Mouse (Mus musculus) left cerebral cortex, adult 18-20 months (tissue): ENCODE data around the gene 4930407I10Rik. TPM values are rescaled to one million over a fixed set of nuclear protein-coding genes. Genes with fewer than 3 reads are reported as not detected.

Source experiments
- DNase-seq, 2 experiments: peaks; one replicate each; pipeline ENCODE4 v3.0.0; 2021 to 2022; ENCODE audit warnings: low spot score in 2 of 2, mixed read lengths in 1 of 2
- total RNA-seq, 2 experiments: library from RNA; stranded (reverse); gene quantifications; 2 replicates each; pipeline ENCODE4 v1.2.3; 2021

4930407I10Rik gene
- total RNA-seq, 2 experiments from 2014 or later = not detected

GRCm38 (mm10) chr15:82047080-82047883 is 11.7 kb upstream of the 4930407I10Rik start, which contains the start of gene Snu13:
Gene Snu13, minus strand, starts transcription at chr15:82047598.
- DNase-seq = peak; percentile 93 to 95

DNA sequence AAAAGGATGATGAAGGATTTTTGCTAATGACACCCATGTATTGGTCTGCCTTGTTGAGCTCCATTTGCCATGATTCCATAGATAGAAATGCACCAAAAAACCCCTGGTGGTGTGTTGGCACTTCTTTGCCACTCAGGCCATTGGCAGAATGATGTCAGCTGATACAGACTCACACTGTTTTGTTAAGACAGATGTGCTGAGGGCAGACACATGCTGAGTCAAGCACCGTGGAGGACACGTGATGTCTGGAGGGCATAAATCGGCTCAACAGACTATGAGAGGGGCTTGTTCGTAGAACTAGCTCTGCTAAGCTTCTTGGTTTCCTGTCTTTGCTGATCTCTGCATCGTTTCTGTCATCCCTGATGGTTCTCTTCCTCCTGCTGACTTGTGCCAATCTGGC is 6.4 kb upstream of the 4930407I10Rik start:
- no peak for DNase-seq

DNA sequence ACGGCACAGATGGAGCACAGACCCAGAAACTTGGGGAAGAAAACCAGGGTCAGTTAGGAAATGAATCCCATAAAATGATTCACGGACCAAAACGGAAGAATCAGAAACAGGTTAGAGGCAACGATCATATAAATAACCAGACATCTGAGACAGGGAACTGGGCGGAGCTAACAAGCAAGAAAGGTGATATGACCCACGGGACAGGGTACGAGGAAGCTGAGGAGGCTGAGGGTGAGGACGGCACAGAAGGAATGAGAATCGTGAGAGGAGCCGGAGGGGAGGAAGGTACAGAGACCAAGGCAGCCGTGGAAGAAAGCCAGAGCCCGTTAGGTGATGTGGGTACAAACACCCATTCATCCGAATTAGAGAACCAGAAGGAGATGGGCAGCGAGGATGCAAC is 5.0 kb downstream of the 4930407I10Rik start:
- no peak for DNase-seq

DNA sequence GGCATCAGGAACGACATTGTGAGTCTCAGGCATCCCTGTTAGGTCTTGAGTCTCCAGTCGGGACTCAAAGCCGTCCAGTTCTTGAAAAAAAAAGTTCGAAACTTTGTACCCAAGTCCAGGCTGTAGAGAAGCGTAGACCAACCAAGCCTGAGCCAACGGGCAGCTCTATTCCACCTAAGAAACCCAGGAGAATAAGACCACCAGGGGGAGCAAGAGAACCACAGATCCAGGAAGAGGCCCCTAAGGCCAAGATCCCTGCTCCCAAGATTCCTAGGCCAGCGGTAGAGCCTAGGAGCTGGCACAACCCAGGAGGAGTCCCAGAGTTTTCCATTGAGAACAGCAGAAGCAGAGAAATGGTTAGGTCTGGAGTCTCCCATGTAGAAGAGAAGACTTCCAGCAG is 6.6 kb downstream of the 4930407I10Rik start:
- DNase-seq = peak; percentile 78 to 91

DNA sequence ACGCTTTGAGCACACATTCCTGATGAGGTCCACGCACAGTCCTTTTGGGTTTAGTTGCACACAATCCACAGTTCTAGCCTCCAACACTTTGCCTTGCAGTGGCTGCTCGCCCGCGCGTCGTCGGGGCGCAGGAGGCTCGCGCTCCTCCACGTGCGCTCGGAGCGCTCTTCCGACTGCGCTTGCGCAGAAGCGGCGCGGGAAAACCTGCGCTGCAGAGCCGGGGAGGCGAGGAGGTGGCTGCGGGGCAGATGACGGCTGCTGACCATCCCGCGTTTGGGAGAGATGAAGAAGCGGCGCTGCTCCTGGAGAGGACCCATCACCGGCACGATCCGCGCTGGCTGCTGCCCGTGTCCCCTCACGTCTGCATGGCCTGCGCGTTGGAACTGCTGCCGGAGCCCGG is 10.9 kb downstream of the 4930407I10Rik start, which contains the start of gene Mei1:
Gene Mei1 (plus strand): TSS at position 99 of the 400 bp plus-strand sequence.
- DNase-seq = no peak

GRCm38 (mm10) chr15:82071816-82072469 is 13.0 kb downstream of the 4930407I10Rik start:
- peak in 1 of 2 experiments; percentile 34 for DNase-seq

DNA sequence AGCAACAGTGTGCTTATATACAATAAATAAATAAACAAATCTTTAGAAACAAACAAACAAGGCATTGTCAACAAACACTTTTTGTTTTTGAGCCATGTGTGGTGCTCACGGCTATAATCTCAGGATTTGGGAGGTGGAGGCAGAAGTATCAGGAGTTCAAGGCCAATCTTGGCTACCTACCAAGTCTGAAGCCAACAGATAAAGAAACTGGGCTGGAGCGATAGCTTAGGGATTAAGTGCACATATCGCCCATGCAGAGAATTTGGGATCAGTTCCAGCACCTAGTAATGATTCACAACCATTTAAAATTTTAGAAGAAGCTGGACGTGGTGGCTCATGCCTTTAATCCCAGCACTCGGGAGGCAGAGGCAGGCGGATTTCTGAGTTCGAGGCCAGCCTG is 14.5 kb downstream of the 4930407I10Rik start:
- no peak for DNase-seq

GRCm38 (mm10) chr15:82079883-82080282 is 20.9 kb downstream of the 4930407I10Rik start:
- DNase-seq = no peak

DNA sequence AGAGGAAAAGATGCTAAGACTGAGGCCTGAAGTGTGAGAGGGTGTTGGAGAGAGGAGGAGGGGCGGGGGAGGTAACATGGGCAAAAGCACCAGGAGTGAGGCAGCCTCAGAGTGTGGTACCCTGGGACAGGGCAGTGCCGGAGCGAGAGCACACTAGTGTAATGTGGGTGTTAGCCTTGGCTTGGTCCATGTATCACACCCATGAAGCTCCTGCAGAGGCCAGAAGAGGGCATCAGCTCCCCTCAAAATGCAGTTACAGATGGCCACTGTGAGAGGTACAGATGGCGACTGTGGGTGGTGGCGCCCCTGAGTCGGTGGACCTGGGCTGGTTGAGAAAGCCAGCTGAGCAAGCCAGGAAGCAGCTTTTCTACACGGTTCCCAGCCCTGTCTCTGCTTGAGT is 22.2 kb downstream of the 4930407I10Rik start:
- DNase-seq = peak; percentile 73 to 85

DNA sequence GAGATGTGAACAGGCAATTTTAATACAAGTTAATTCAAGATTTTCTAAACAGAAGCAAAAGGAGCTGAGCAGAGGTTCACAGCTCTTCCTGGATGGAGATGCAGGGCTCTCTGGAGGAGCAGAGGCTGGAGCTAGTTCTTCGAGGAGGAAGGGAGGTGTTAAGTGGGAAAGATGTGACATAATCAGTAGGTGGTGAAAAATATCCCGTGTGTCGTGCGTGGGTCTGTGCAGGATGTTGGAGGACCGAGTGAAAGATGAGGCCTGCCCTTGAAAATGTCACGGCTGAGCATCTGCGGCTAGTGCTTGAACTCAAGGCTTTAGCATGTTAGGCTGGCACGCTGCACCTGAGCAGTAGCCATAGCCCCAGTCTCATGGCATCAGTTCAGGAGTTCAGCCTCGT is 26.7 kb downstream of the 4930407I10Rik start:
- peak; percentile 59 to 65 for DNase-seq

- DNase-seq = peak; percentile 48 to 69
These were observed 27.2 kb downstream of the 4930407I10Rik start for GRCm38 (mm10) chr15:82086131-82086530.

DNA sequence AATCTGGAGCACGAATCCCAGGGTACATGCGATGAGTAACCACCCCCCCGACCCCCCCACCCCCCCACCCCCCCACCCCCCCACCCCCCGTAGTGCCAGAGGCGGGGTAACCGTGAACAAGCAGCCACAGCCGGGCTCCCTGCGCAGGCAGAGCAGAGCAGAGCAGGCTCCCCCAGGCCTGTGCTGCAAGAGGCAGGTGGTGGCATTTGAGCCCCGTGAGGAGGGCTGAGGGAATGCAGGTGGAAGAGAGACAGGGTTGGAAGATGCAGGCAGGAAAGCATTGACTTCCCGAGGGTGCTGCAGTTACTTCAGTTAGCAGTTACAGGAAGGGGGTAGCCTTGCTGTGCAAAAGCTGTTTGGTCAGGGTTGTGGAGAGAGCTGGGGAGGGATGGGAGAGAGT is 28.3 kb downstream of the 4930407I10Rik start:
- peak; percentile 46 to 50 for DNase-seq

GRCm38 (mm10) chr15:82091061-82091460 is 32.1 kb downstream of the 4930407I10Rik start:
- DNase-seq = peak in 1 of 2 experiments; percentile 32

DNA sequence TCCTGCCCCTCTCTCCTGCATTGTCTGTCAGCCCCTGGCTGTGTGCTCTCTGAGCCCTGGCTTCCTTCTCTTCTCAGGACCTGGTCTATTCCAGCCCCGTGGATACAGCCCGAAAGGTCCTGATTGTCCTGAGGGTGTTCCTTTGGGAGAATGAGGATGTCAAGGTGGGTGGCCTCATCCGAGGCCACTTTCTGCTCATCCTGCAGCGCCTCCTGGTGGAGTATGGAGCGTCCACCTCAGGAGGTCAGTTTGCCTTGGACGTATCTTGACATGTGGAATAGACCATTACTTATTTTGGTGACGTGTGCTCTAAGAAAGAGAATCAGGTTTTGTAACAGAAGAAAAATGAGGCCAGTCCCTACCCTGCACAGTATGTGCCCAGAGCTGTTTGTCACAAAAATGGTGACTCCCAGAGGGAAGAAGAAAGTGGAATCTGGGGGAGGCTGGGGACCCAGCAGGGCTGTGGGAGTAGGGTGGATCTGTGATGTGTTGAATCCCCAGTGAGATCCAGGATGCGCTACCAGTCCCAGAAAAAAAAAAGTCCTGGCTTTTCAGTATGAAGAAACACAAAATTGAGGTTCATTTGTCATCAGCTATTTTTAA is 48.1 kb downstream of the 4930407I10Rik start:
- peak; percentile 62 to 66 for DNase-seq

Other genes starting within 250 kb of the 4930407I10Rik start
- 10 to 100 TPM; 33.6 to 36.7 TPM for gene Tob2, start 200.4 kb upstream of the 4930407I10Rik start, total RNA-seq
- gene Phf5a, start 187.2 kb upstream of the 4930407I10Rik start, total RNA-seq = 10 to 100 TPM; 32.5 to 35.0 TPM
- gene Aco2, start 186.8 kb upstream of the 4930407I10Rik start, total RNA-seq = 100 to 1,000 TPM; 414 to 429 TPM
- 10 to 100 TPM; 50.9 to 52.1 TPM for gene Polr3h, start 132.9 kb upstream of the 4930407I10Rik start, total RNA-seq
- 10 to 100 TPM; 80.7 to 90.7 TPM for gene Csdc2, start 122.4 kb upstream of the 4930407I10Rik start, total RNA-seq
- 100 to 1,000 TPM; 201 TPM for gene Pmm1, start 98.2 kb upstream of the 4930407I10Rik start, total RNA-seq
- gene 1700029P11Rik, start 78.6 kb upstream of the 4930407I10Rik start, total RNA-seq = not detected
- gene Xrcc6, start 71.3 kb upstream of the 4930407I10Rik start, total RNA-seq = 10 to 100 TPM; 19.9 to 22.2 TPM
- gene Desi1, start 25.3 kb upstream of the 4930407I10Rik start, total RNA-seq = 10 to 100 TPM; 83.4 to 85.2 TPM
- 100 to 1,000 TPM; 117 to 125 TPM for gene Snu13, start 11.6 kb upstream of the 4930407I10Rik start, total RNA-seq
- 1 to 10 TPM; 3.7 to 4.0 TPM for gene Mei1, start 10.8 kb downstream of the 4930407I10Rik start, total RNA-seq
- 10 to 100 TPM; 11.1 to 12.6 TPM for gene Ccdc134, start 68.8 kb downstream of the 4930407I10Rik start, total RNA-seq
- gene Srebf2, start 88.0 kb downstream of the 4930407I10Rik start, total RNA-seq = 100 to 1,000 TPM; 213 to 223 TPM
- 1 to 10 TPM; 2.6 to 3.0 TPM for gene Shisa8, start 153.7 kb downstream of the 4930407I10Rik start, total RNA-seq
- gene Tnfrsf13c, start 165.2 kb downstream of the 4930407I10Rik start, total RNA-seq = under 1 TPM; 0.26 to 0.49 TPM
- 1 to 10 TPM; 4.0 to 4.4 TPM for gene Cenpm, start 185.6 kb downstream of the 4930407I10Rik start, total RNA-seq
- gene 1500009C09Rik, start 193.2 kb downstream of the 4930407I10Rik start, total RNA-seq = 100 to 1,000 TPM in 1 of 2 experiments, 10 to 100 TPM in 1; 93.7 to 101 TPM
- 100 to 1,000 TPM; 494 to 520 TPM for gene Sept3, start 215.7 kb downstream of the 4930407I10Rik start, total RNA-seq
- gene Wbp2nl, start 239.8 kb downstream of the 4930407I10Rik start, total RNA-seq = not detected